Mouse (Mus musculus) hindbrain, embryonic 10.5 days (tissue): Measurements from ENCODE around the gene Mall. TPM values are rescaled to one million over a fixed set of nuclear protein-coding genes. Genes with fewer than 3 reads are reported as not detected.
A peak's percentile ranks its signal among the peaks of the same experiment; 100 is the strongest.

Experiments
- DNase-seq: peaks from one replicate; pipeline ENCODE4 v3.0.0-alpha.2; 2017; ENCODE audit warnings: low spot score
- H3K27ac ChIP-seq: fragments of 300-500 bp; sonication (generic); 2 replicates; pipeline ENCODE4 v1.5.1; 2016; ENCODE audit warnings: mild to moderate bottlenecking, moderate library complexity
- H3K27me3 ChIP-seq: fragments of 300-500 bp; sonication (generic); 2 replicates; pipeline ENCODE4 v1.6.1; 2016; ENCODE audit warnings: mild to moderate bottlenecking; ENCODE audit not compliant: poor library complexity, insufficient read depth, severe bottlenecking
- H3K36me3 ChIP-seq: fragments of 300-500 bp; sonication (generic); 2 replicates; pipeline ENCODE4 v1.6.1; 2016; ENCODE audit warnings: mild to moderate bottlenecking, moderate library complexity
- H3K4me1 ChIP-seq: fragments of 300-500 bp; sonication (generic); replicated peaks from 2 replicates; pipeline ENCODE4 v1.6.1; 2016; ENCODE audit warnings: mild to moderate bottlenecking
- H3K4me3 ChIP-seq: fragments of 300-500 bp; sonication (generic); 2 replicates; pipeline ENCODE4 v1.5.1; 2016; ENCODE audit warnings: mild to moderate bottlenecking, moderate library complexity
- H3K9me3 ChIP-seq: fragments of 300-500 bp; sonication (generic); 2 replicates; pipeline ENCODE4 v1.6.1; 2016; ENCODE audit warnings: mild to moderate bottlenecking, moderate library complexity
- WGBS: fragments of 180-500 bp; shearing (Covaris S2); methylation state at CpG from one replicate; pipeline ENCODE4 v1.1.7; 2016; 5-methylcytosine and 5-hydroxymethylcytosine counted together
- polyA plus RNA-seq: library from polyadenylated mRNA; unstranded; fragments of >200 nt; fragmentation: Nextera tagmentation; extraction: Ambion mirVana; gene quantifications from 2 replicates; pipeline ENCODE4 v1.2.1, GENCODE M21; 2016

Mall gene
- 0.77 and 1.8 TPM in 2 replicates for polyA plus RNA-seq

- Histone ChIP-seq H3K27me3 (peaks cover 33% of the 10 kb centered on the region), H3K4me3 (peak within 1 kb of the TSS; percentile 41), H3K27ac (0 out of 2 replicates have a peak within 1 kb of the TSS, but pooled peaks have one; percentile 13), H3K9me3 (no peaks in the 10 kb centered on the region), H3K4me1 (peaks cover 22% of the 10 kb centered on the region), H3K36me3 (no peaks in the 10 kb centered on the region)
- whole genome bisulfite sequencing, result under 1% methylated on average over 26 of the region's 26 CpGs
- DNase-seq, result peak; percentile 19
These were observed at the start of gene Mall for GRCm38 (mm10) chr2:127729671-127730070. Mall (minus strand) TSS chr2:127729932.

- no peak overlapping the region for H3K4me3 ChIP-seq
- peaks cover 52% of the 10 kb centered on the region for H3K36me3 ChIP-seq
- H3K27ac ChIP-seq, result no peak overlapping the region
- WGBS, result 89% methylated on average over 5 of the region's 5 CpGs
- DNase-seq, result no peak
- no peaks in the 10 kb centered on the region for H3K9me3 ChIP-seq
- H3K4me1 ChIP-seq, result peaks cover 12% of the 10 kb centered on the region
- no peaks in the 10 kb centered on the region for H3K27me3 ChIP-seq
These were observed 48.7 kb upstream of the Mall start for GRCm38 (mm10) chr2:127778451-127778850.

- DNase-seq, result no peak
- peaks cover 78% of the 10 kb centered on the region for H3K36me3 ChIP-seq
These were observed 45.3 kb upstream of the Mall start for GRCm38 (mm10) chr2:127775013-127775412.

DNA sequence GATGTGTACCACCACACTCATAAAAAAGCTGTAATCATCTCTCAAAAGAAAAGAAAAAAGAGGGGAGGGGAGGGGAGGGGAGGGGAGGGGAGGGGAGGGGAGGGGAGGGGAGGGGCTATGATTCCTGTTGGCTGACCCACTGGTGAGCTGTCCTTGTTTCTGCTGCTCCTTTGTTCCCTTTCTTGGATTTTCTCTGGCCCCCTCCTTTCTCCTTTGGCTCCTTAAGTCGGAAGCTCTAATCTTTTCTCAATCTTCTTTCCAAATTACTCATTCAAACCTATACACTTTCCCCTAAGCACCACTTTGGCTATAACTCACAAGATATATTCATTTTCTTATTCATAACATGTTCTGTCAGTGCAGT, 44.8 kb upstream of the Mall start:
- no peak overlapping the region for H3K4me3 ChIP-seq
- H3K9me3 ChIP-seq, result no peaks in the 10 kb centered on the region
- DNase-seq, result no peak
- no peaks in the 10 kb centered on the region for H3K27me3 ChIP-seq
- WGBS, result 37% methylated on average over 1 of the region's 1 CpGs
- peaks cover 12% of the 10 kb centered on the region for H3K4me1 ChIP-seq
- H3K27ac ChIP-seq, result peak overlapping the region; percentile 71
- peaks cover 79% of the 10 kb centered on the region for H3K36me3 ChIP-seq

More at GRCm38 (mm10) chr2:127775013-127775412, 45.3 kb upstream of the Mall start:
- 86% methylated on average over 3 of the region's 3 CpGs for whole genome bisulfite sequencing
- Histone ChIP-seq H3K27me3 (no peaks in the 10 kb centered on the region), H3K9me3 (no peaks in the 10 kb centered on the region), H3K27ac (no peak overlapping the region), H3K4me3 (no peak overlapping the region), H3K4me1 (peaks cover 12% of the 10 kb centered on the region)

GRCm38 (mm10) chr2:127773938-127774577, 44.3 kb upstream of the Mall start:
- no peak for DNase-seq
- no peak overlapping the region for H3K4me3 ChIP-seq

GRCm38 (mm10) chr2:127761587-127761986, 31.9 kb upstream of the Mall start:
- H3K36me3 ChIP-seq, result peaks cover 91% of the 10 kb centered on the region
- H3K27me3 ChIP-seq, result no peaks in the 10 kb centered on the region
- no peaks in the 10 kb centered on the region for H3K9me3 ChIP-seq
- no peaks in the 10 kb centered on the region; the same call in 1 of the 2 replicates for H3K4me1 ChIP-seq
- no peak for DNase-seq
- WGBS, result 92% methylated on average over 5 of the region's 5 CpGs
- no peak overlapping the region for H3K4me3 ChIP-seq
- H3K27ac ChIP-seq, result no peak overlapping the region

More at GRCm38 (mm10) chr2:127773938-127774577, 44.3 kb upstream of the Mall start:
- Histone ChIP-seq H3K4me1 (peaks cover 12% of the 10 kb centered on the region), H3K27me3 (no peaks in the 10 kb centered on the region), H3K9me3 (no peaks in the 10 kb centered on the region), H3K27ac (peak overlapping the region; percentile 71), H3K36me3 (peaks cover 79% of the 10 kb centered on the region)
- WGBS, result 58% methylated on average over 15 of the region's 15 CpGs

DNA sequence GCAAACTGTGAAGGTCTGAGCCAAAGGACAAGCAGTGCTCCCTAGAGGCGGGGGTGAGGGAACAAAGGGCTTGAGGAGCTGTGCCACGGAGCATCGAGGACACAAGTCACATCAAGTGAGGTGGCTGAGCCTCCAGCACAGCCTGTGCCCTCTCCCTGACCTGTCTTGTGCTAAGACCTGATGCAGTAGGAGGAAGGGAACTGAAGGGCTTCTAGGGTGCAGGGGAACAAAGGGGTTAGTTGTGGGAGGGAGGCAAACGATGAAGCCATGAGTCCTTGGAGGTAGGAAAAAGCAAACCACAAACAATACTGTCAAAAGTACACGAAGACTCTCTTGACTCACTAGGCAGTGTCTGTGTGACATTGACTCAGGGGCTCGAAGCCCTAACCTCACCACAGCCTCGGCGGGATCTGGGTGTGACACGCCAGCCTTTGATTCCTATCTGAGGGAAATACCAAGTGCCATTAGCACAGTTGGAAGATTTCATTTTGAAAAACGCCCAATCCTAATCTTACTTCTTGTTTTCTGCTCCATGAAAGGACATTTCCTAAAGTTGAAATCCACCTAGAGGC, 30.8 kb upstream of the Mall start:
- H3K36me3 ChIP-seq, result peaks cover 94% of the 10 kb centered on the region
- no peaks in the 10 kb centered on the region for H3K9me3 ChIP-seq
- no peaks in the 10 kb centered on the region; the same call in 1 of the 2 replicates for H3K4me1 ChIP-seq
- no peak overlapping the region for H3K4me3 ChIP-seq
- no peak overlapping the region for H3K27ac ChIP-seq
- H3K27me3 ChIP-seq, result no peaks in the 10 kb centered on the region
- no peak for DNase-seq
- 82% methylated on average over 10 of the region's 10 CpGs for WGBS

- no peaks in the 10 kb centered on the region; the same call in 1 of the 2 replicates for H3K4me1 ChIP-seq
- 95% methylated on average over 6 of the region's 6 CpGs for whole genome bisulfite sequencing
- H3K4me3 ChIP-seq, result no peak overlapping the region
- peaks cover 94% of the 10 kb centered on the region for H3K36me3 ChIP-seq
- no peaks in the 10 kb centered on the region for H3K9me3 ChIP-seq
- no peak overlapping the region for H3K27ac ChIP-seq
- DNase-seq, result no peak
- no peaks in the 10 kb centered on the region for H3K27me3 ChIP-seq
These were observed 30.3 kb upstream of the Mall start for GRCm38 (mm10) chr2:127760014-127760413.

- DNase-seq, result no peak
- Histone ChIP-seq H3K4me1 (no peaks in the 10 kb centered on the region; the same call in 1 of the 2 replicates), H3K36me3 (peaks cover 93% of the 10 kb centered on the region), H3K9me3 (no peaks in the 10 kb centered on the region), H3K27ac (no peak overlapping the region), H3K27me3 (no peaks in the 10 kb centered on the region), H3K4me3 (no peak overlapping the region)
- 87% methylated on average over 5 of the region's 5 CpGs for WGBS
These were observed 29.6 kb upstream of the Mall start for GRCm38 (mm10) chr2:127759157-127759880.

- H3K27ac ChIP-seq, result no peak overlapping the region; the same call in 1 of the 2 replicates
- WGBS, result 55% methylated on average over 8 of the region's 8 CpGs
- peaks cover 88% of the 10 kb centered on the region for H3K36me3 ChIP-seq
- H3K4me1 ChIP-seq, result no peaks in the 10 kb centered on the region; the same call in 1 of the 2 replicates
- no peak for DNase-seq
- no peaks in the 10 kb centered on the region for H3K9me3 ChIP-seq
- H3K27me3 ChIP-seq, result no peaks in the 10 kb centered on the region
- no peak overlapping the region for H3K4me3 ChIP-seq
These were observed 27.4 kb upstream of the Mall start for GRCm38 (mm10) chr2:127757171-127757570.

- Histone ChIP-seq H3K27ac (no peak overlapping the region), H3K27me3 (no peaks in the 10 kb centered on the region), H3K4me1 (no peaks in the 10 kb centered on the region; the same call in 1 of the 2 replicates), H3K4me3 (no peak overlapping the region), H3K36me3 (peaks cover 58% of the 10 kb centered on the region), H3K9me3 (no peaks in the 10 kb centered on the region)
- DNase-seq, result no peak
- 95% methylated on average over 4 of the region's 4 CpGs for WGBS
These were observed 24.4 kb upstream of the Mall start for GRCm38 (mm10) chr2:127754113-127754512.

GRCm38 (mm10) chr2:127751849-127752610, 22.3 kb upstream of the Mall start:
- Histone ChIP-seq H3K27ac (no peak overlapping the region), H3K4me3 (no peak overlapping the region), H3K27me3 (no peaks in the 10 kb centered on the region), H3K36me3 (peaks cover 40% of the 10 kb centered on the region), H3K4me1 (no peaks in the 10 kb centered on the region; the same call in 1 of the 2 replicates), H3K9me3 (no peaks in the 10 kb centered on the region)
- no peak for DNase-seq
- 82% methylated on average over 11 of the region's 11 CpGs for WGBS
